Mouse (Mus musculus) forebrain, embryonic 11.5 days (tissue): ENCODE results near the gene Vrk2. TPM values are rescaled to one million over a fixed set of nuclear protein-coding genes. Genes with fewer than 3 reads are reported as not detected.
A peak's percentile ranks its signal among the peaks of the same experiment; 100 is the strongest.

Source experiments
- ATAC-seq: fragments of 200-750 bp; cut with Nextera tagmentation; replicated peaks from 2 replicates; pipeline ENCODE4 v1.8.0; 2017; ENCODE audit warnings: moderate TSS enrichment; ENCODE audit not compliant: low FRiP score
- DNase-seq: peaks from one replicate; pipeline ENCODE4 v3.0.0-alpha.2; 2017; ENCODE audit warnings: low spot score
- H3K27ac ChIP-seq: fragments of 300-500 bp; sonication (generic); 2 replicates; pipeline ENCODE4 v1.5.1; 2014; ENCODE audit warnings: low read depth, low read length
- H3K27me3 ChIP-seq: fragments of 300-500 bp; sonication (generic); 2 replicates; pipeline ENCODE4 v1.6.1; 2014; ENCODE audit warnings: mild to moderate bottlenecking, low read length, mixed read lengths; ENCODE audit not compliant: control insufficient read depth, insufficient read depth
- H3K36me3 ChIP-seq: fragments of 300-500 bp; sonication (generic); 2 replicates; pipeline ENCODE4 v1.6.1; 2014; ENCODE audit warnings: mild to moderate bottlenecking, low read length, moderate library complexity, mixed read lengths; ENCODE audit not compliant: control insufficient read depth, insufficient read depth
- H3K4me1 ChIP-seq: fragments of 300-500 bp; sonication (generic); replicated peaks from 2 replicates; pipeline ENCODE4 v1.6.1; 2014; ENCODE audit warnings: low read length, mixed read lengths; ENCODE audit not compliant: control insufficient read depth, insufficient read depth
- H3K4me2 ChIP-seq: fragments of 300-500 bp; sonication (generic); 2 replicates; pipeline ENCODE4 v1.6.1; 2014; ENCODE audit warnings: low read depth, mild to moderate bottlenecking, low read length, moderate library complexity, mixed read lengths; ENCODE audit not compliant: severe bottlenecking
- H3K4me3 ChIP-seq: fragments of 300-500 bp; sonication (generic); 2 replicates; pipeline ENCODE4 v1.5.1; 2014; ENCODE audit warnings: low read depth, low read length
- H3K9ac ChIP-seq: fragments of 300-500 bp; sonication (generic); 2 replicates; pipeline ENCODE4 v1.6.1; 2014; ENCODE audit warnings: low read length
- H3K9me3 ChIP-seq: fragments of 300-500 bp; sonication (generic); 2 replicates; pipeline ENCODE4 v1.6.1; 2016; ENCODE audit warnings: low read length, mixed read lengths; ENCODE audit not compliant: control insufficient read depth
- WGBS: fragments of 180-500 bp; shearing (Covaris S2); extraction: QIAGEN DNeasy Blood & Tissue Kit; methylation state at CpG from one replicate; pipeline ENCODE4 v1.1.7; 2014; 5-methylcytosine and 5-hydroxymethylcytosine counted together
- polyA plus RNA-seq: library from polyadenylated mRNA; unstranded; fragments of >200 nt; fragmentation: Nextera tagmentation; extraction: Ambion mirVana; gene quantifications from 2 replicates; pipeline ENCODE4 v1.2.1, GENCODE M21; 2014

The Vrk2 gene
- polyA plus RNA-seq, 1 experiment from 2014 or later, result 23.6 TPM

- H3K27ac ChIP-seq, result no peak overlapping the region
- H3K36me3 ChIP-seq, result no peaks in the 10 kb centered on the region
- no peaks in the 10 kb centered on the region for H3K4me1 ChIP-seq
- H3K9ac ChIP-seq, result no peak overlapping the region
- no peak overlapping the region for H3K4me3 ChIP-seq
- DNase-seq (no peak), ATAC-seq (no peak)
- no peaks in the 10 kb centered on the region for H3K9me3 ChIP-seq
- no peaks in the 10 kb centered on the region for H3K27me3 ChIP-seq
- 81% methylated on average over 6 of the region's 6 CpGs for WGBS
- no peak overlapping the region for H3K4me2 ChIP-seq
Measured at GRCm38 (mm10) chr11:26586367-26587183, 7.2 kb downstream of the Vrk2 start.

- Histone ChIP-seq H3K27me3 (no peaks in the 10 kb centered on the region), H3K27ac (no peak overlapping the region), H3K9ac (no peak overlapping the region), H3K4me2 (no peak overlapping the region), H3K9me3 (no peaks in the 10 kb centered on the region), H3K4me3 (no peak overlapping the region), H3K4me1 (no peaks in the 10 kb centered on the region), H3K36me3 (no peaks in the 10 kb centered on the region)
- DNase-seq (no peak), ATAC-seq (no peak)
- WGBS, result 86% methylated on average over 17 of the region's 17 CpGs
Measured at GRCm38 (mm10) chr11:26585409-26586366, 8.1 kb downstream of the Vrk2 start.

GRCm38 (mm10) chr11:26551551-26551950 is 42.2 kb downstream of the Vrk2 start:
- Histone ChIP-seq H3K36me3 (no peaks in the 10 kb centered on the region), H3K27me3 (no peaks in the 10 kb centered on the region), H3K4me3 (no peak overlapping the region), H3K9ac (no peak overlapping the region), H3K4me1 (no peaks in the 10 kb centered on the region), H3K9me3 (no peaks in the 10 kb centered on the region), H3K4me2 (no peak overlapping the region), H3K27ac (no peak overlapping the region)
- 90% methylated on average over 3 of the region's 3 CpGs for WGBS
- DNase-seq, result no peak
- ATAC-seq, result no peak

GRCm38 (mm10) chr11:26537816-26538215 is 56.0 kb downstream of the Vrk2 start:
- ATAC-seq (no peak; the same call in 1 of the 2 replicates), DNase-seq (peak; percentile 48)
- Histone ChIP-seq H3K27me3 (no peaks in the 10 kb centered on the region), H3K4me1 (no peaks in the 10 kb centered on the region), H3K9ac (no peak overlapping the region), H3K4me3 (no peak overlapping the region), H3K27ac (no peak overlapping the region), H3K4me2 (no peak overlapping the region), H3K36me3 (no peaks in the 10 kb centered on the region), H3K9me3 (no peaks in the 10 kb centered on the region)
- 91% methylated on average over 5 of the region's 5 CpGs for WGBS

GRCm38 (mm10) chr11:26533828-26534119 is 60.0 kb downstream of the Vrk2 start:
- no peaks in the 10 kb centered on the region for H3K27me3 ChIP-seq
- DNase-seq (no peak), ATAC-seq (no peak)
- H3K36me3 ChIP-seq, result no peaks in the 10 kb centered on the region
- no peaks in the 10 kb centered on the region for H3K9me3 ChIP-seq
- H3K27ac ChIP-seq, result no peak overlapping the region
- H3K4me3 ChIP-seq, result no peak overlapping the region
- no peak overlapping the region for H3K4me2 ChIP-seq
- no peaks in the 10 kb centered on the region for H3K4me1 ChIP-seq
- no peak overlapping the region for H3K9ac ChIP-seq

- no peak overlapping the region for H3K9ac ChIP-seq
- H3K27me3 ChIP-seq, result no peaks in the 10 kb centered on the region
- no peak overlapping the region for H3K27ac ChIP-seq
- no peak overlapping the region for H3K4me3 ChIP-seq
- no peak for ATAC-seq
- H3K9me3 ChIP-seq, result no peaks in the 10 kb centered on the region
- no peaks in the 10 kb centered on the region for H3K36me3 ChIP-seq
- no peaks in the 10 kb centered on the region for H3K4me1 ChIP-seq
- WGBS, result 84% methylated on average over 5 of the region's 5 CpGs
- no peak overlapping the region for H3K4me2 ChIP-seq
- no peak for DNase-seq
Measured at GRCm38 (mm10) chr11:26532994-26533827, 60.6 kb downstream of the Vrk2 start.

GRCm38 (mm10) chr11:26526861-26527260 is 66.9 kb downstream of the Vrk2 start:
- no peak overlapping the region for H3K4me3 ChIP-seq
- no peaks in the 10 kb centered on the region for H3K27me3 ChIP-seq
- WGBS, result 93% methylated on average over 2 of the region's 2 CpGs
- DNase-seq (no peak), ATAC-seq (no peak)
- H3K27ac ChIP-seq, result no peak overlapping the region
- H3K4me2 ChIP-seq, result no peak overlapping the region
- H3K9me3 ChIP-seq, result no peaks in the 10 kb centered on the region
- no peaks in the 10 kb centered on the region for H3K36me3 ChIP-seq
- no peaks in the 10 kb centered on the region for H3K4me1 ChIP-seq
- H3K9ac ChIP-seq, result no peak overlapping the region

- H3K9ac ChIP-seq, result no peak overlapping the region
- H3K9me3 ChIP-seq, result no peaks in the 10 kb centered on the region
- H3K4me2 ChIP-seq, result no peak overlapping the region
- no peak overlapping the region for H3K27ac ChIP-seq
- DNase-seq (no peak), ATAC-seq (no peak)
- no peaks in the 10 kb centered on the region for H3K36me3 ChIP-seq
- H3K4me1 ChIP-seq, result no peaks in the 10 kb centered on the region
- H3K4me3 ChIP-seq, result no peak overlapping the region
- 90% methylated on average over 3 of the region's 3 CpGs for WGBS
- no peaks in the 10 kb centered on the region for H3K27me3 ChIP-seq
Measured at GRCm38 (mm10) chr11:26518991-26519390, 74.8 kb downstream of the Vrk2 start.
